Mouse (Mus musculus) liver, embryonic 14.5 days (tissue): ENCODE results near the gene Cnih1.
"Not testable (repeated sequence)": the region's sequence is repeated elsewhere in the genome, so short reads cannot be mapped to it uniquely, and the experiment has no call there.

Experiments
- CTCF ChIP-seq: IDR thresholded peaks from 2 replicates; pipeline ENCODE4 v1.5.1; 2016; ENCODE audit warnings: antibody characterized with exemption, low read depth, control low read depth
- EP300 ChIP-seq: IDR thresholded peaks from 2 replicates; pipeline ENCODE4 v1.6.1; 2016; ENCODE audit warnings: antibody characterized with exemption, low read depth

- TF ChIP-seq CTCF, EP300: not testable (repeated sequence)
These were observed 31.8 kb upstream of the Cnih1 start for GRCm38 (mm10) chr14:46819961-46820360.
